Mouse (Mus musculus): ENCODE data around the gene Krt42. TPM values are rescaled to one million over a fixed set of nuclear protein-coding genes. Genes with fewer than 3 reads are reported as not detected.

Krt42 gene
- polyA plus RNA-seq, 1 experiment = not detected

DNA sequence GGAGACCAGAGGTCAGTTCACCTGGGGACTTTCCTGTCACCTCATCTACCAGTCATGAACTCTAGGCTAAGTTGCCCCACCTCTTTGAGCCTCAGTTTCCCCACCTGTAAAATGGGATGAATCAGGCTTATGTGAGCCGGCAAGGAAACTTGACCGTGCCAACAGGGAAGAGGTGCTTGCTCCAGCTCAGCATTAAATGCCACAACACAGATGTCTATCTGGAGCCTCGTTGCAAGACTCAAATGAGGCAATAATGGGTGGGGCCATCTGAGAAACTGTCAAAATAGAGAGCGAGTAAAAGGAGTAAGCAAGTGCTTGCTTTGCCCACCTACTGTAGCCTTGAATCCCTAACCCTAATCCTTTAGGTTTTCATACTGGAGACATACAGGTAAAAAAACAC, 50.4 kb downstream of the Krt42 start:
- Histone ChIP-seq H3K4me3 (replicated peaks; ENCODE audit: extremely low read depth, low read depth, low read length) (no peak overlapping the region), H3K4me1 (ENCODE audit: control insufficient read depth, insufficient read depth, low read length) (no peaks in the 10 kb centered on the region)
- TF ChIP-seq CTCF (IDR thresholded peaks at IDR 0.05; ENCODE audit: insufficient read depth, low read length) = no peak
- no peak for TF ChIP-seq POLR2A (IDR thresholded peaks at IDR 0.05; ENCODE audit: borderline replicate concordance, extremely low read depth, low read depth, low read length)
- DNase-seq = no peak
- WGBS = 83% methylated on average over 4 of the region's 4 CpGs

Other genes starting within 250 kb of the Krt42 start
- gene Krt33b, start 240.0 kb downstream of the Krt42 start, polyA plus RNA-seq (2012; rRNA removed) = not detected in 2 replicates
- 0.07 TPM in 1 of 2 replicates, not detected in the other for gene Krt34, start 228.3 kb downstream of the Krt42 start, polyA plus RNA-seq (2012; rRNA removed)
- gene Krt31, start 219.3 kb downstream of the Krt42 start, polyA plus RNA-seq (2012; rRNA removed) = 0.14 TPM in 1 of 2 replicates, not detected in the other
- gene Krt32, start 181.6 kb downstream of the Krt42 start, polyA plus RNA-seq (2012; rRNA removed) = 26.6 TPM in 1 of 2 replicates, not detected in the other
- gene Krt35, start 173.6 kb downstream of the Krt42 start, polyA plus RNA-seq (2012; rRNA removed) = 0.22 TPM in 1 of 2 replicates, not detected in the other
- 0.25 and 0.50 TPM in 2 replicates for gene Krt36, start 164.2 kb downstream of the Krt42 start, polyA plus RNA-seq (2012; rRNA removed)
- 0.25 and 1,946 TPM in 2 replicates for gene Krt13, start 148.3 kb downstream of the Krt42 start, polyA plus RNA-seq (2012; rRNA removed)
- gene Krt15, start 133.9 kb downstream of the Krt42 start, polyA plus RNA-seq (2012; rRNA removed) = 2.1 and 62.5 TPM in 2 replicates
- 275 and 280 TPM in 2 replicates for gene Krt19, start 121.2 kb downstream of the Krt42 start, polyA plus RNA-seq (2012; rRNA removed)
- gene Krt9, start 76.6 kb downstream of the Krt42 start, polyA plus RNA-seq (2012; rRNA removed) = not detected in 2 replicates
- 0.51 and 51.5 TPM in 2 replicates for gene Krt14, start 62.3 kb downstream of the Krt42 start, polyA plus RNA-seq (2012; rRNA removed)
- 0.58 TPM in 1 of 2 replicates, not detected in the other for gene Krt16, start 21.0 kb downstream of the Krt42 start, polyA plus RNA-seq (2012; rRNA removed)
- gene Krt17, start 8.8 kb downstream of the Krt42 start, polyA plus RNA-seq (2012; rRNA removed) = 0.38 and 0.65 TPM in 2 replicates
- 125 and 131 TPM in 2 replicates for gene Eif1, start 50.0 kb upstream of the Krt42 start, polyA plus RNA-seq (2012; rRNA removed)
- gene Gast, start 64.5 kb upstream of the Krt42 start, polyA plus RNA-seq (2012; rRNA removed) = not detected in 2 replicates
- gene Hap1, start 86.3 kb upstream of the Krt42 start, polyA plus RNA-seq (2012; rRNA removed) = 9.3 and 14.3 TPM in 2 replicates
- gene Jup, start 127.9 kb upstream of the Krt42 start, polyA plus RNA-seq (2012; rRNA removed) = 631 and 728 TPM in 2 replicates
- 40.6 and 53.9 TPM in 2 replicates for gene P3h4, start 145.0 kb upstream of the Krt42 start, polyA plus RNA-seq (2012; rRNA removed)
- 41.5 and 42.5 TPM in 2 replicates for gene Fkbp10, start 145.8 kb upstream of the Krt42 start, polyA plus RNA-seq (2012; rRNA removed)
- gene Nt5c3b, start 171.9 kb upstream of the Krt42 start, polyA plus RNA-seq (2012; rRNA removed) = 21.7 and 31.5 TPM in 2 replicates
- gene Klhl10, start 172.0 kb upstream of the Krt42 start, polyA plus RNA-seq (2012; rRNA removed) = 0.22 and 0.49 TPM in 2 replicates
- 5.1 and 6.2 TPM in 2 replicates for gene Klhl11, start 202.9 kb upstream of the Krt42 start, polyA plus RNA-seq (2012; rRNA removed)

Data from lung, adult 2 months (tissue).